Mouse (Mus musculus) lung, postnatal 0 days (tissue): Measurements from ENCODE around the gene AI464131. TPM values are rescaled to one million over a fixed set of nuclear protein-coding genes. Genes with fewer than 3 reads are reported as not detected.

Experiments
- ATAC-seq: fragments of 200-750 bp; cut with Nextera tagmentation; 2 replicates; pipeline ENCODE4 v1.8.0; 2017; ENCODE audit warnings: moderate library complexity
- DNase-seq: peaks from one replicate; pipeline ENCODE4 v3.0.0-alpha.2; 2016; ENCODE audit warnings: low spot score
- H3K27ac ChIP-seq: fragments of 300-500 bp; sonication (generic); 2 replicates; pipeline ENCODE4 v1.5.1; 2014; ENCODE audit warnings: antibody characterized with exemption, mild to moderate bottlenecking, low read length, mixed read lengths
- H3K27me3 ChIP-seq: fragments of 300-500 bp; sonication (generic); replicated peaks from 2 replicates; pipeline ENCODE4 v1.6.1; 2014; ENCODE audit warnings: low read length, mixed read lengths; ENCODE audit not compliant: insufficient read depth
- H3K36me3 ChIP-seq: fragments of 300-500 bp; sonication (generic); 2 replicates; pipeline ENCODE4 v1.6.1; 2014; ENCODE audit warnings: low read length, mixed read lengths; ENCODE audit not compliant: insufficient read depth
- H3K4me1 ChIP-seq: fragments of 300-500 bp; sonication (generic); 2 replicates; pipeline ENCODE4 v1.6.1; 2014; ENCODE audit warnings: antibody characterized with exemption, low read depth, low read length, mixed read lengths; ENCODE audit not compliant: insufficient read depth
- H3K4me2 ChIP-seq: fragments of 300-500 bp; sonication (generic); replicated peaks from 2 replicates; pipeline ENCODE4 v1.6.1; 2014; ENCODE audit warnings: low read depth, mild to moderate bottlenecking, low read length, moderate library complexity, mixed read lengths
- H3K4me3 ChIP-seq: fragments of 300-500 bp; sonication (generic); 2 replicates; pipeline ENCODE4 v1.5.1; 2014; ENCODE audit warnings: low read depth, low read length
- H3K9ac ChIP-seq: fragments of 300-500 bp; sonication (generic); replicated peaks from 2 replicates; pipeline ENCODE4 v1.6.1; 2014; ENCODE audit warnings: low read depth, mild to moderate bottlenecking
- H3K9me3 ChIP-seq: fragments of 300-500 bp; sonication (generic); 2 replicates; pipeline ENCODE4 v1.6.1; 2016; ENCODE audit warnings: low read length, mixed read lengths
- CTCF ChIP-seq: IDR thresholded peaks from 2 replicates; pipeline ENCODE4 v1.5.1; 2016; ENCODE audit warnings: antibody characterized with exemption, mild to moderate bottlenecking
- EP300 ChIP-seq: IDR thresholded peaks from 2 replicates; pipeline ENCODE4 v1.6.1; 2016; ENCODE audit warnings: antibody characterized with exemption, mild to moderate bottlenecking, control low read depth
- WGBS: fragments of 180-500 bp; shearing (Covaris S2); extraction: QIAGEN DNeasy Blood & Tissue Kit; methylation state at CpG from one replicate; pipeline ENCODE4 v1.1.7; 2014; 5-methylcytosine and 5-hydroxymethylcytosine counted together
- polyA plus RNA-seq: library from polyadenylated mRNA; unstranded; fragments of >200 nt; fragmentation: Nextera tagmentation; extraction: Ambion mirVana; gene quantifications from 2 replicates; pipeline ENCODE4 v1.2.1, GENCODE M21; 2015

AI464131 gene
- polyA plus RNA-seq, 1 experiment from 2014 or later: 5.5 TPM

DNA sequence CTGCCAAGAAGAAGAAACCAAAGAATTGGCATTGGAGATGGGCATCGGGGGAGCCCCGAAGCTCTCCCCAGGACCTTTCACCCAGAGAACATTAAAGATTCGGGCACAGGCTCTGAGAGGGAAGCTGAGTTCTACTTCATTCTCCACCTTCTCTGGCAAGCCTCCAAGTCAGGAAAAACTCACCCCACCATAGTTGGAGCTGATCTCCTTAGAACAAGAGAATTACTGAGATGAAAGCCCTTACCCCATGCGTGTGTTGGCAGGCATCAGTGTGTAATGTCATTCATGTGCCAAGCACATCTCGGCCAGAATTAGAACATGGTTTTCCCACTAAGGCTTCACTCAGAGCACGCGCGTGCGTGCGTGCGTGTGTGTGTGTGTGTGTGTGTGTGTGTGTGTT, 7.0 kb downstream of the AI464131 start:
- Histone ChIP-seq H3K4me3 (no peak overlapping the region), H3K27me3 (peaks cover 33% of the 10 kb centered on the region), H3K4me1 (peaks cover 7% of the 10 kb centered on the region; the same call in 1 of the 2 replicates), H3K4me2 (no peak overlapping the region), H3K9ac (no peak overlapping the region), H3K27ac (no peak overlapping the region), H3K9me3 (no peaks in the 10 kb centered on the region), H3K36me3 (no peaks in the 10 kb centered on the region)
- WGBS: 53% methylated on average over 11 of the region's 11 CpGs
- TF ChIP-seq EP300: no peak
- no peak for TF ChIP-seq CTCF
- DNase-seq (peak; percentile 60), ATAC-seq (peak; percentile 53)

GRCm38 (mm10) chr4:41495076-41495475, 7.8 kb downstream of the AI464131 start:
- ATAC-seq: no peak

DNA sequence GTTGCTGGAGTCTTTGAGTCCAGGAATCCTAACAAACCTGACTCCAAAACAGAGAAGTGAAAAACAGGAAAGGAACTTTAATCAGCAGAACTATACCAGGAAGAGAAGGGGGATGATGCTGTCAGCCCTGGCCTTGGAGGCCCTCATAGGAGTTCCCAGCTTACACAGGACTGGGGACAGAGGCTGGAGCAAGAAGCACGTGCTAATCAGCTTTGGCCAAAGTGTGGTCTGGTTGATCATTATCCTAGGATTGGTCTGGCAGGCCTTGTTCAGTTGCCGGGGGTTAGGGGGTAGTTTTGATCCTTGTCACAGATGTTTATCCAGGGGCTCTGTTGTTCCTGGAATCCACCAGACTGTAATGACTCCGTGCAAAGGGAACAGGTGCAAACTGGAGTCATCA, 8.5 kb downstream of the AI464131 start:
- TF ChIP-seq CTCF (no peak), EP300 (no peak)
- Histone ChIP-seq H3K9me3 (no peaks in the 10 kb centered on the region), H3K4me1 (peaks cover 7% of the 10 kb centered on the region; the same call in 1 of the 2 replicates), H3K4me2 (no peak overlapping the region), H3K4me3 (no peak overlapping the region), H3K36me3 (no peaks in the 10 kb centered on the region), H3K27ac (no peak overlapping the region), H3K9ac (no peak overlapping the region), H3K27me3 (peaks cover 27% of the 10 kb centered on the region)
- DNase-seq (no peak), ATAC-seq (no peak)
- 19% methylated on average over 3 of the region's 3 CpGs for WGBS

More at GRCm38 (mm10) chr4:41495076-41495475, 7.8 kb downstream of the AI464131 start:
- no peaks in the 10 kb centered on the region for H3K36me3 ChIP-seq
- H3K27me3 ChIP-seq: peaks cover 33% of the 10 kb centered on the region
- 81% methylated on average over 4 of the region's 4 CpGs for WGBS
- TF ChIP-seq EP300 (no peak), CTCF (no peak)
- no peak overlapping the region for H3K9ac ChIP-seq
- no peak for DNase-seq
- H3K4me1 ChIP-seq: peaks cover 7% of the 10 kb centered on the region; the same call in 1 of the 2 replicates
- no peak overlapping the region for H3K4me2 ChIP-seq
- no peak overlapping the region for H3K4me3 ChIP-seq
- no peaks in the 10 kb centered on the region for H3K9me3 ChIP-seq
- H3K27ac ChIP-seq: no peak overlapping the region

- Histone ChIP-seq H3K9ac (no peak overlapping the region), H3K4me2 (no peak overlapping the region), H3K36me3 (no peaks in the 10 kb centered on the region), H3K9me3 (no peaks in the 10 kb centered on the region), H3K27ac (no peak overlapping the region), H3K4me3 (no peak overlapping the region), H3K4me1 (peaks cover 7% of the 10 kb centered on the region; the same call in 1 of the 2 replicates), H3K27me3 (peaks cover 20% of the 10 kb centered on the region)
- TF ChIP-seq EP300 (no peak), CTCF (no peak)
- ATAC-seq (peak; percentile 89), DNase-seq (peak; percentile 76)
- WGBS: 47% methylated on average over 3 of the region's 3 CpGs
These were observed 9.3 kb downstream of the AI464131 start for GRCm38 (mm10) chr4:41493464-41494116.

DNA sequence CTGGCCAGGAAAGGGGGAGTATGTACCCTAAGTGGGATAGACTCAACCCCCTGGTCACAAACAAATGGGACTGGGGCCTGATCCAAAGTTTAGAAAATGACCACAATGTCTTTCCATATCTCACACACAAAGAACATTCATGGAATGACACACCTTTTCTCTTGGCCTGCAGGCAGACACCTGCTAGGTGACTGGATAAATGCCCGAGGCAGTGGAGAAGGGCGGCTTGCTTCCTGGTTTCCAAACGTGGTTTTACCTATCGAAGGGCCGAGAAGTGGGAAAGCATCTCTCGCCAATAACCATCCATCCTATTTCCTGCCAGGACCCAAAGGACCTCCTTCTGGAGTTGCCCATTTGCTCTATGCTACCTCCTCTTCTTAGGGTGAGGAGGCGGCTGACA, 9.9 kb downstream of the AI464131 start:
- no peak overlapping the region for H3K4me3 ChIP-seq
- H3K4me2 ChIP-seq: no peak overlapping the region
- peaks cover 13% of the 10 kb centered on the region; the same call in 1 of the 2 replicates for H3K27me3 ChIP-seq
- no peaks in the 10 kb centered on the region for H3K36me3 ChIP-seq
- WGBS: 73% methylated on average over 7 of the region's 7 CpGs
- H3K27ac ChIP-seq: no peak overlapping the region
- TF ChIP-seq EP300: no peak
- no peak for TF ChIP-seq CTCF
- H3K9me3 ChIP-seq: no peaks in the 10 kb centered on the region
- H3K4me1 ChIP-seq: peaks cover 5% of the 10 kb centered on the region; the same call in 1 of the 2 replicates
- no peak overlapping the region for H3K9ac ChIP-seq
- DNase-seq (no peak), ATAC-seq (no peak)

GRCm38 (mm10) chr4:41481601-41482017, 21.3 kb downstream of the AI464131 start:
- ATAC-seq: peak; percentile 86
- no peak overlapping the region for H3K4me2 ChIP-seq
- no peaks in the 10 kb centered on the region for H3K4me1 ChIP-seq
- H3K36me3 ChIP-seq: no peaks in the 10 kb centered on the region
- H3K27me3 ChIP-seq: no peaks in the 10 kb centered on the region
- peak; percentile 93 for DNase-seq
- TF ChIP-seq CTCF (peak; percentile 51), EP300 (peak; percentile 47)
- no peak overlapping the region for H3K4me3 ChIP-seq
- H3K9me3 ChIP-seq: no peaks in the 10 kb centered on the region
- H3K27ac ChIP-seq: peak overlapping the region; percentile 64
- H3K9ac ChIP-seq: no peak overlapping the region
- 39% methylated on average over 6 of the region's 6 CpGs for WGBS
